Mouse (Mus musculus) limb, embryonic 14.5 days (tissue): ENCODE measurements around the gene Llgl2. TPM values are rescaled to one million over a fixed set of nuclear protein-coding genes. Genes with fewer than 3 reads are reported as not detected.

Source experiments
- ATAC-seq: fragments of 200-750 bp; cut with Nextera tagmentation; 2 replicates; pipeline ENCODE4 v1.8.0; 2017; ENCODE audit warnings: low read depth, moderate number of reproducible peaks, moderate TSS enrichment; ENCODE audit not compliant: low FRiP score
- DNase-seq: peaks from one replicate; pipeline ENCODE4 v3.0.0-alpha.2; 2015; ENCODE audit warnings: low spot score
- H3K27ac ChIP-seq: fragments of 300-500 bp; sonication (generic); replicated peaks from 2 replicates; pipeline ENCODE4 v1.5.1; 2014; ENCODE audit warnings: low read depth, mild to moderate bottlenecking, low read length, moderate library complexity, mixed read lengths
- H3K27me3 ChIP-seq: fragments of 300-500 bp; sonication (generic); 2 replicates; pipeline ENCODE4 v1.6.1; 2014; ENCODE audit warnings: low read length, mixed read lengths; ENCODE audit not compliant: control insufficient read depth, insufficient read depth
- H3K36me3 ChIP-seq: fragments of 300-500 bp; sonication (generic); 2 replicates; pipeline ENCODE4 v1.6.1; 2014; ENCODE audit warnings: mild to moderate bottlenecking, low read length, moderate library complexity, mixed read lengths; ENCODE audit not compliant: control insufficient read depth, insufficient read depth
- H3K4me1 ChIP-seq: fragments of 300-500 bp; sonication (generic); 2 replicates; pipeline ENCODE4 v1.6.1; 2014; ENCODE audit warnings: antibody characterized with exemption, low read length, mixed read lengths; ENCODE audit not compliant: control insufficient read depth, insufficient read depth
- H3K4me2 ChIP-seq: fragments of 300-500 bp; sonication (generic); replicated peaks from 2 replicates; pipeline ENCODE4 v1.6.1; 2014; ENCODE audit warnings: low read depth, mild to moderate bottlenecking, low read length, moderate library complexity; ENCODE audit not compliant: severe bottlenecking
- H3K4me3 ChIP-seq: fragments of 300-500 bp; sonication (generic); replicated peaks from 2 replicates; pipeline ENCODE4 v1.5.1; 2014; ENCODE audit warnings: low read length
- H3K9ac ChIP-seq: fragments of 300-500 bp; sonication (generic); 2 replicates; pipeline ENCODE4 v1.6.1; 2014; ENCODE audit warnings: mild to moderate bottlenecking, low read depth, low read length, moderate library complexity; ENCODE audit not compliant: severe bottlenecking
- H3K9me3 ChIP-seq: fragments of 300-500 bp; sonication (generic); 2 replicates; pipeline ENCODE4 v1.6.1; 2016; ENCODE audit warnings: low read length; ENCODE audit not compliant: control insufficient read depth
- POLR2A ChIP-seq: fragments of 200-500 bp; IDR thresholded peaks from 2 replicates; pipeline ENCODE4 v1.8.0; 2012; ENCODE audit warnings: inconsistent platforms, mild to moderate bottlenecking, moderate library complexity, borderline replicate concordance; ENCODE audit not compliant: insufficient read depth, insufficient read length; ENCODE audit errors: extremely low read depth
- WGBS: fragments of 180-500 bp; shearing (Covaris S2); extraction: QIAGEN DNeasy Blood & Tissue Kit; methylation state at CpG from one replicate; pipeline ENCODE4 v1.1.7; 2014; 5-methylcytosine and 5-hydroxymethylcytosine counted together
- polyA plus RNA-seq, 2 experiments: library from polyadenylated mRNA; depleted of rRNA in 1 of 2; stranded (reverse) in 1 of 2; unstranded in 1 of 2; fragments of >200 nt; fragmentation: Nextera tagmentation in 1 of 2; extraction: Ambion mirVana in 1 of 2; gene quantifications; 2 replicates each; pipeline versions ENCODE4 v1.2.1 to v1.2.3; 2012 to 2014

The Llgl2 gene
- polyA plus RNA-seq, 2 experiments, result 11.2 to 12.3 TPM

GRCm38 (mm10) chr11:115808696-115809310 is 15.0 kb upstream of the Llgl2 start:
- no peaks in the 10 kb centered on the region for H3K9me3 ChIP-seq
- H3K27me3 ChIP-seq, result no peaks in the 10 kb centered on the region
- peak overlapping the region; percentile 48 for H3K27ac ChIP-seq
- peak overlapping the region; percentile 36 for H3K9ac ChIP-seq
- ATAC-seq (no peak), DNase-seq (peak; percentile 76)
- peaks cover 46% of the 10 kb centered on the region for H3K4me1 ChIP-seq
- peak overlapping the region; percentile 14 for H3K4me3 ChIP-seq
- H3K36me3 ChIP-seq, result peaks cover 59% of the 10 kb centered on the region
- WGBS, result 22% methylated on average over 10 of the region's 10 CpGs
- TF ChIP-seq POLR2A, result no peak
- H3K4me2 ChIP-seq, result peak overlapping the region; percentile 97

- H3K36me3 ChIP-seq, result peaks cover 56% of the 10 kb centered on the region
- DNase-seq (no peak), ATAC-seq (no peak)
- no peaks in the 10 kb centered on the region for H3K27me3 ChIP-seq
- H3K4me2 ChIP-seq, result peak overlapping the region; percentile 97
- no peak for TF ChIP-seq POLR2A
- no peaks in the 10 kb centered on the region for H3K9me3 ChIP-seq
- H3K9ac ChIP-seq, result 0 out of 2 replicates have a peak overlapping the region, but pooled peaks have one; percentile 36
- H3K4me3 ChIP-seq, result peak overlapping the region; percentile 14
- WGBS, result 76% methylated on average over 8 of the region's 8 CpGs
- H3K27ac ChIP-seq, result peak overlapping the region; percentile 48
- H3K4me1 ChIP-seq, result peaks cover 50% of the 10 kb centered on the region
Observed at GRCm38 (mm10) chr11:115809311-115809781, 14.5 kb upstream of the Llgl2 start.

GRCm38 (mm10) chr11:115810377-115810776 is 13.5 kb upstream of the Llgl2 start:
- H3K27me3 ChIP-seq, result no peaks in the 10 kb centered on the region
- peak overlapping the region; percentile 97 for H3K4me2 ChIP-seq
- TF ChIP-seq POLR2A, result no peak
- peak overlapping the region; percentile 1; the same call in 1 of the 2 replicates for H3K9ac ChIP-seq
- H3K4me1 ChIP-seq, result peaks cover 54% of the 10 kb centered on the region
- no peak for ATAC-seq
- peak; percentile 37 for DNase-seq
- no peaks in the 10 kb centered on the region for H3K9me3 ChIP-seq
- peak overlapping the region; percentile 48 for H3K27ac ChIP-seq
- H3K36me3 ChIP-seq, result peaks cover 46% of the 10 kb centered on the region
- 78% methylated on average over 14 of the region's 14 CpGs for whole genome bisulfite sequencing
- H3K4me3 ChIP-seq, result peak overlapping the region; percentile 92

- ATAC-seq (no peak), DNase-seq (no peak)
- Histone ChIP-seq H3K27ac (no peak overlapping the region), H3K4me3 (peak overlapping the region; percentile 92), H3K9me3 (no peaks in the 10 kb centered on the region), H3K4me2 (peak overlapping the region; percentile 97), H3K9ac (peak overlapping the region; percentile 72), H3K36me3 (peaks cover 37% of the 10 kb centered on the region), H3K4me1 (peaks cover 58% of the 10 kb centered on the region), H3K27me3 (no peaks in the 10 kb centered on the region)
- TF ChIP-seq POLR2A, result no peak
- 83% methylated on average over 20 of the region's 20 CpGs for WGBS
Observed at GRCm38 (mm10) chr11:115811381-115812093, 12.3 kb upstream of the Llgl2 start.

GRCm38 (mm10) chr11:115812095-115812494 is 11.8 kb upstream of the Llgl2 start:
- H3K36me3 ChIP-seq, result peaks cover 35% of the 10 kb centered on the region
- no peak for TF ChIP-seq POLR2A
- peak overlapping the region; percentile 97 for H3K4me2 ChIP-seq
- peak overlapping the region; percentile 72 for H3K9ac ChIP-seq
- no peaks in the 10 kb centered on the region for H3K27me3 ChIP-seq
- peak overlapping the region; percentile 92 for H3K4me3 ChIP-seq
- no peak overlapping the region for H3K27ac ChIP-seq
- no peak for DNase-seq
- 41% methylated on average over 7 of the region's 7 CpGs for WGBS
- ATAC-seq, result no peak
- peaks cover 58% of the 10 kb centered on the region for H3K4me1 ChIP-seq
- no peaks in the 10 kb centered on the region for H3K9me3 ChIP-seq
